Mouse (Mus musculus): ENCODE data around the gene Ntsr2.
"Not testable (repeated sequence)": the region's sequence is repeated elsewhere in the genome, so short reads cannot be mapped to it uniquely, and the experiment has no call there.

DNA sequence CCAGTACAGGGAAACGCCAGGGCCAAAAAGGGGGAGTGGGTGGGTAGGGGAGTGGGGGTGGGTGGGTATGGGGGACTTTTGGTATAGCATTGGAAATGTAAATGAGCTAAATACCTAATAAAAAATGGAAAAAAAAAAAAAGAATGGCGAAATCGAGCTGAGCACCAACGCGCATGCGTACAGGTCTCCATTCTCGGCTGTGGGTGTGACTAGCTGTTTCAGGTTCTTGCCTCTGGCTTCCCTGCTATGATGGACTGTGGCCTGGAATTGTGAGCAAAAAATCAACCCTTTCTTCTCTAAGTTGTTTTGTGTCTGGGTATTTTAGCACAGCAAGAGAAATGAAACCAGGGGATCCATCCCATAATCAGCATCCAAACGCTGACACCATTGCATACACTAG, 42.1 kb downstream of the Ntsr2 start:
- not testable (repeated sequence) for TF ChIP-seq CTCF (IDR thresholded peaks at IDR 0.05; ENCODE audit: low read depth, low read length); POLR2A (IDR thresholded peaks at IDR 0.05; ENCODE audit: borderline replicate concordance, low read depth, low read length)

Data from bone marrow macrophage, adult 2 months (primary cell).